Mouse (Mus musculus) stomach, embryonic 16.5 days (tissue): Measurements from ENCODE around the gene Morn4. TPM values are rescaled to one million over a fixed set of nuclear protein-coding genes. Genes with fewer than 3 reads are reported as not detected.

ENCODE experiments used
- ATAC-seq: fragments of 200-750 bp; cut with Nextera tagmentation; 2 replicates; pipeline ENCODE4 v1.8.0; 2017; ENCODE audit warnings: moderate number of reproducible peaks, moderate TSS enrichment; ENCODE audit not compliant: insufficient read depth, low FRiP score
- H3K27ac ChIP-seq: fragments of 300-500 bp; sonication (generic); 2 replicates; pipeline ENCODE4 v1.5.1; 2014; ENCODE audit warnings: low read length
- H3K27me3 ChIP-seq: fragments of 300-500 bp; sonication (generic); 2 replicates; pipeline ENCODE4 v1.6.1; 2014; ENCODE audit warnings: low read length, control low read depth, mixed read lengths; ENCODE audit not compliant: control insufficient read depth, insufficient read depth
- H3K36me3 ChIP-seq: fragments of 300-500 bp; sonication (generic); 2 replicates; pipeline ENCODE4 v1.6.1; 2014; ENCODE audit warnings: low read length; ENCODE audit not compliant: control insufficient read depth, insufficient read depth
- H3K4me1 ChIP-seq: fragments of 300-500 bp; sonication (generic); 2 replicates; pipeline ENCODE4 v1.6.1; 2014; ENCODE audit warnings: low read length, control low read depth, mixed read lengths; ENCODE audit not compliant: control insufficient read depth, insufficient read depth
- H3K4me2 ChIP-seq: fragments of 300-500 bp; sonication (generic); 2 replicates; pipeline ENCODE4 v1.6.1; 2014; ENCODE audit warnings: low read depth, low read length, mixed read lengths
- H3K4me3 ChIP-seq: fragments of 300-500 bp; sonication (generic); replicated peaks from 2 replicates; pipeline ENCODE4 v1.5.1; 2014; ENCODE audit warnings: mild to moderate bottlenecking, low read length
- H3K9ac ChIP-seq: fragments of 300-500 bp; sonication (generic); 2 replicates; pipeline ENCODE4 v1.6.1; 2014; ENCODE audit warnings: low read length
- H3K9me3 ChIP-seq: fragments of 300-500 bp; sonication (generic); replicated peaks from 2 replicates; pipeline ENCODE4 v1.6.1; 2016; ENCODE audit warnings: low read length, control low read depth; ENCODE audit not compliant: control insufficient read depth
- WGBS: fragments of 180-500 bp; shearing (Covaris S2); extraction: QIAGEN DNeasy Blood & Tissue Kit; methylation state at CpG from one replicate; pipeline ENCODE4 v1.1.7; 2014; 5-methylcytosine and 5-hydroxymethylcytosine counted together
- polyA plus RNA-seq: library from polyadenylated mRNA; unstranded; fragments of >200 nt; fragmentation: Nextera tagmentation; extraction: Ambion mirVana; gene quantifications from 2 replicates; pipeline ENCODE4 v1.2.1, GENCODE M21; 2015

Gene Morn4
- polyA plus RNA-seq, 1 experiment from 2014 or later = 16.0 TPM

DNA sequence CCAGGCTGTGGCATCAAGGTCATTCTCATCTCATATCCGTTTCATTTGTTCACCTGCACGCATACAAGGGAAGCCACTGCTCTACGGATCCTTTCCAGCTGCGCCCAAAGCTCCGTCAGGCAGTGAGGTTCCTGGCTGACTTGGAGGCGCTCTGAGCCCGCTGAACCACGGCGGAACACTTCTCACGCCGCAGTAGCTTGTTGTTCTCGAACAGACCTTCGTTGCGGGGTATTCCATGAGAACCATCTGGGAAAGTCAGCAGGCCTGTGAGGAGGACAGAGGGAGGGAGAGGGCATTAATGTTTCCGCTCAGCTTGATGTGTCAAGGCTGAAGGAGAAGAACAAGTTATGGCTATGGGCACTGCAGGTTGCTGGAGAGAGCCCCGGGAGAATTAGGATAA, 10.2 kb downstream of the Morn4 start:
- no peaks in the 10 kb centered on the region for H3K27me3 ChIP-seq
- no peaks in the 10 kb centered on the region for H3K9me3 ChIP-seq
- H3K9ac ChIP-seq = no peak overlapping the region
- no peaks in the 10 kb centered on the region for H3K4me1 ChIP-seq
- H3K27ac ChIP-seq = no peak overlapping the region
- no peak overlapping the region for H3K4me2 ChIP-seq
- no peak for ATAC-seq
- H3K4me3 ChIP-seq = no peak overlapping the region
- 90% methylated on average over 16 of the region's 16 CpGs for WGBS
- no peaks in the 10 kb centered on the region for H3K36me3 ChIP-seq

DNA sequence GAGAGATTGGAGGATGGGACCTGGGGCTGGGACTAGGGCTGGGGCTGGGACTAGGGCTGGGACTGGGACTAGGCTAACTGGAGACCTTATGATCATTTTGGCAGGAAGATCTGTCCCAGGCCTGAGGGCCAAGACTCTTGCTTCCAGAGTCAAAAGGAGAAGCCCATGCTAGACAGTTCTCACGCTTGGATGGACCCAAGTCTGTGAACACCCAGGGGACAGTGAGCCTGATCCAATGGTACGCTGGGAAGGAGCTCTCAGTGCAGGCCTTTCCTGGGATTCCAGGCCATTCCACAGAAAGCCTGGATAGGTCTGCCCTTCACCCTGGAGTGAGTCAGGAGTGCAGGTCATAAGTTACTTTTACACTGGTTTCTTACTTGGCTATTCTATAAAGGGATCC, 11.1 kb downstream of the Morn4 start:
- H3K9me3 ChIP-seq = no peaks in the 10 kb centered on the region
- H3K27ac ChIP-seq = no peak overlapping the region
- no peak for ATAC-seq
- H3K27me3 ChIP-seq = no peaks in the 10 kb centered on the region
- H3K4me2 ChIP-seq = no peak overlapping the region
- no peak overlapping the region for H3K4me3 ChIP-seq
- no peaks in the 10 kb centered on the region for H3K4me1 ChIP-seq
- no peaks in the 10 kb centered on the region for H3K36me3 ChIP-seq
- WGBS = 80% methylated on average over 2 of the region's 2 CpGs
- no peak overlapping the region for H3K9ac ChIP-seq

DNA sequence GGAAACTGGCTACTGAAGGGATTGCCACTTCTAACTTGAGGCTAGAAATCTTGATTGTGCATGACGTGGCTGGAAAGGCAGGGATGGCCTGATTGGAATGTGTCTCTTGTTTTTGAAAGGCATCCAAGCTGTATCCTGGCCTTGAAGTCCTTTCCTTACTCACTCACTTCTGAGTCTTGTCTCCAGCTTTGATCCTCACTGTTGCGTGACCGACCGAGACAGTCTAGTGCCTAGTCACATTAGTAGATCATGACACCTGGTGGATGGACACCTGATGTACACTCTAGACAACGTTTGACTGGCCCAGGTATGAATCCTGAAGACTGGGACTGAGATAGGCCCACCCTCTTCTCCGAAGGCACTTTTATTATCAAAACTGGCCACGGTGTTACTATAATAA, 13.4 kb downstream of the Morn4 start:
- no peak overlapping the region for H3K9ac ChIP-seq
- 70% methylated on average over 7 of the region's 7 CpGs for WGBS

DNA sequence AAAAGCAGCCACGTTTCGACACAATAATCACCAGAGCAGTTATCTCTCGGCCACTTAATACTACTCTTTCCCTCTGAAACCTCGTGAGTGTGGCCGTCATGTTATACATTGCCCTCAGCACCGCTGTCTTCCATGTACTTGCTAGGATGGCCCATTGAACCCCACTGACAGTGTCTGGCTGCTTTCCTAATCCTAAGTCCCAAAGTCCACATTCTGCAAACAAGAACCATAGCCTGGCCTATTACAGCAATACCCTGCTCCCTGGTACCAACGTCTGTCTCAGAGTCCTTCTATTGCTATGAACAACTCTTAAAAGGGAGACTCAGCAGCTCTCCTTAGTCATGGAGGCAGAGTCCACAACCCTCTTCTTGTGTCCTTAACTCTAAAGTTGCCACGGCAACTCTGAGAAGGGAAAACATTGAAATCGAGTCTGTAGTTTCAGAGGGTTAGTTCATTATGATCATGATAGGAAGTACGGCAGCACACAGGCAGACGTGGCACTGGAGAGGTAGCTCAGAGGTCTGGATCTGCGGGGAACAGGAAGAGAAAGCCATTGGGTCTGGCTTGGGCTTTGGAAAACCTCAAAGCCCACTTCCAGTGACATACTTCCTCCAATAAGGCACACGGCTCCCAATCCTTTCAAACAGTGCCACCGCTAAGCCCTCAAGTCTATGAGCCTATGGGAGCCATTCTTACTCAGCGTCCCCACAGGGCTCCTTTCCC, 14.1 kb downstream of the Morn4 start:
- Histone ChIP-seq H3K4me2 (no peak overlapping the region), H3K36me3 (no peaks in the 10 kb centered on the region), H3K27me3 (no peaks in the 10 kb centered on the region), H3K9me3 (no peaks in the 10 kb centered on the region), H3K4me3 (no peak overlapping the region), H3K4me1 (no peaks in the 10 kb centered on the region), H3K9ac (no peak overlapping the region), H3K27ac (no peak overlapping the region)
- ATAC-seq = peak; percentile 50; the same call in 1 of the 2 replicates
- WGBS = 75% methylated on average over 15 of the region's 15 CpGs

More for the DNA sequence above, 13.4 kb downstream of the Morn4 start:
- ATAC-seq = no peak
- Histone ChIP-seq H3K4me1 (no peaks in the 10 kb centered on the region), H3K27ac (no peak overlapping the region), H3K4me3 (no peak overlapping the region), H3K4me2 (no peak overlapping the region), H3K27me3 (no peaks in the 10 kb centered on the region), H3K36me3 (no peaks in the 10 kb centered on the region), H3K9me3 (no peaks in the 10 kb centered on the region)

DNA sequence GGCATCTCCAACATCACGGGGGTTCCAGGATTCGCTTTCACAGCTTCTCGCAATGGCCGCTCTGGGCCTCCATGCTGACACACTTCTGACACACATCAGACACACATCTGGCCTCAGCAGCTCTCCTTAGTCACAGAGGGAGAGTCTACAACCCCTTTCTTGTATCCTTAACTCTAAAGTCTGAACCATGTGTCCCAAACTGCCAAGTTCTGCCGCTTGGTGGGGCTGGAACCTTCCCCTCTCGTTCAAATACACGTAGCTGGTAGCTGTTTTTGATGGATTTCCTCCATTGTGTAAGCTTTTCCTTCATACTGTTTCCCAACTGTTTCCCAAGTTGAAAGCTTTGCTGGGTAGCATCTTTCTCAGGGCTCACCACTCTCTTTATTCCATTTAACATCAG, 14.9 kb downstream of the Morn4 start:
- H3K9me3 ChIP-seq = no peaks in the 10 kb centered on the region
- 74% methylated on average over 7 of the region's 7 CpGs for WGBS
- no peak overlapping the region for H3K4me3 ChIP-seq
- ATAC-seq = no peak
- no peak overlapping the region for H3K27ac ChIP-seq
- no peak overlapping the region for H3K4me2 ChIP-seq
- no peaks in the 10 kb centered on the region for H3K36me3 ChIP-seq
- no peaks in the 10 kb centered on the region for H3K27me3 ChIP-seq
- H3K9ac ChIP-seq = no peak overlapping the region
- no peaks in the 10 kb centered on the region for H3K4me1 ChIP-seq

DNA sequence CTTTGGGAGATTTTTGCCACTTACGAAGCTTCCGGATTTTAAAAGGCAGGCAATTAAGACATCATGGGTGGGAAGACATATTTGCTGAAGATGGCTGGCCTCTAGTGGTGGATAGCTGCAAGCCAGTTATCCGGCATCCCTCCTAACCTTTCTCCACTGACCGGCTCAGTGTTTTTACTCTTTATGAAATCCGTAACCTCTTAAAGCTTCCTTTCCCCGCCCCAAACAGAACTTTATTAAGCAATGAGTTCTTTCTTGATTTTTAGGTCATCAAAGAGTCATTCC, 17.0 kb downstream of the Morn4 start:
- Histone ChIP-seq H3K4me3 (no peak overlapping the region), H3K4me2 (no peak overlapping the region), H3K27ac (no peak overlapping the region), H3K9me3 (no peaks in the 10 kb centered on the region), H3K9ac (no peak overlapping the region), H3K27me3 (no peaks in the 10 kb centered on the region), H3K4me1 (no peaks in the 10 kb centered on the region), H3K36me3 (no peaks in the 10 kb centered on the region)
- no peak for ATAC-seq
- WGBS = 49% methylated on average over 6 of the region's 6 CpGs

DNA sequence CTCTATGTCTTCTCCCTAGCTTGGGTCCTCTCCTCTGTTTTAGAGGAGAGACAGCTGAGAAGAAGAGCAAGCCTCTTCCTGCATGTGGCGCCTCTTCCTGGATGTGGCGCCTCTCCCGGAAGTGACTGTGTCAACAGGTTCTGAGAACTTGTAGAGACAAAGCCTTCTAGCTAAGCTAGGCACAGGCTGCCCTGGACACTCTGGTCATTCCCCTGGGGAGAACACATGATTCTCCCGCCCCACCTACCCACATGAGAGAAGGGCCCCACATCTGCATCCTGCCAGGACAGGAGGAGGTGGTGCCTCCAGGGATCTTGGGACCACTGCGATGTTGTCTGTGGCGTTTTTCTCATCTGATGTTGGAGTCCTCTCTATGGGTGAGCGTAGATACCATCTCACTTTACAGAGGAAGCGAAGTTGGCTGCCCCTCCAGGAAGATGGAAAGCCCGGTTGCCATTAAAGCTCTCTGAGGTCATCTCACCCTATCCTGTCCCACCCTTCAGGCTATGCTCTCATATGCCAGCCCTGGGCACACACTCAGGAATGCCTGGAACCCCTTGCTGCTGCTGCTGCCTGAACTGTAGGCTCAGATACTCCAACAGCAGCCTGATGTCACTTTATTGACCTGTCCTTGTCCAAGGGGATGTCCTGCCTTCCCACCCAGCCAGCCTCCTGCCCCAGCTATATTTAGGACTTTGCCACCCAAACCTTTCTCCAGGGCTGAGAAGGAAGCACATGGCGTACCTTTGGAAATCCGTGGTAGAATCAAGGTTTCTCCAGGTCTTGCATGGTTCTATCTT, 17.5 kb downstream of the Morn4 start:
- Histone ChIP-seq H3K27me3 (no peaks in the 10 kb centered on the region), H3K36me3 (no peaks in the 10 kb centered on the region), H3K27ac (no peak overlapping the region), H3K9ac (no peak overlapping the region), H3K4me2 (no peak overlapping the region), H3K9me3 (no peaks in the 10 kb centered on the region), H3K4me1 (no peaks in the 10 kb centered on the region), H3K4me3 (no peak overlapping the region)
- no peak for ATAC-seq
- 77% methylated on average over 11 of the region's 11 CpGs for WGBS

DNA sequence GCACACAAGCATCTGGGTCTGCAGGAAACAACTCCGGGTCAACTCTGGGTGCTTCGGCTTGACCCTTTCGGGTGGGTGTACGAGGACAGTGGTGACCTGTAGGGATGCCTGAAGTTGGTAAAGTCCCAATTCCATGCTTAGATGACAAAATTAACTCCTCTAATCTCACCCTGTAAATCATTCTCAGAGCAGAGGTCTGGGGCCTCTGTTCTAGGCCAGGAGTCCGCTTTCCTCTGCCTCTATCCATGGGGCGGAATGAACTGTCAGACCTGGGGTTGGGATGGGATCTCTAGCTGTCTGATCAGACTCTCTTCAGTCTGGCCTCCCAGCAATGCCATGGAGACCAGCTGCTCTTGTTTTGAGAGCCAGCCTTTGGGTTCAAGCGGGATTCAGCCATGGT, 24.7 kb downstream of the Morn4 start:
- ATAC-seq = no peak

DNA sequence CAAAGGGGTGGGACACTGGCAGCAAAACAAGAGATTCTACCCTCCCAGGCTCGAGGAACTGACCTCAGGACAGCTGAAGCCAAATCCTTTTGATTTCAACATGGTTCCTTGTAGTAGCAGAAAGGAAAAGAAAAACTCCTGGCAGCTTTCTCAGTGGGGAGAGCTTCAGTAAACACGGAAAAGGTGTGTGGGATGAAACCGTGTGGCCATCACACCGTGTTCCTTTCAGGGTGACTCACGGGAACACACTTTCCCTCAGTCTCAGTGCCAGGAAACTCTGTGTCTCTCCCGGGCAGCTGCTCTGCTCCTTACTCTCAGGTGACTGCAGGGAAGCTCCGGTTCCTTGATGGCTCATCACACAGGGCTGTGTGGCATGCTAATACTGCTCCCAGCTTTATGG, 27.7 kb downstream of the Morn4 start:
- no peak overlapping the region for H3K4me2 ChIP-seq
- ATAC-seq = no peak
- no peaks in the 10 kb centered on the region for H3K9me3 ChIP-seq
- no peaks in the 10 kb centered on the region for H3K4me1 ChIP-seq
- H3K27me3 ChIP-seq = no peaks in the 10 kb centered on the region
- H3K36me3 ChIP-seq = no peaks in the 10 kb centered on the region
- 62% methylated on average over 7 of the region's 7 CpGs for WGBS
- H3K4me3 ChIP-seq = no peak overlapping the region
- H3K9ac ChIP-seq = no peak overlapping the region
- no peak overlapping the region for H3K27ac ChIP-seq

More for the DNA sequence above, 24.7 kb downstream of the Morn4 start:
- H3K4me3 ChIP-seq = no peak overlapping the region
- no peaks in the 10 kb centered on the region for H3K4me1 ChIP-seq
- H3K9ac ChIP-seq = no peak overlapping the region
- no peak overlapping the region for H3K27ac ChIP-seq
- no peaks in the 10 kb centered on the region for H3K27me3 ChIP-seq
- no peaks in the 10 kb centered on the region for H3K9me3 ChIP-seq
- H3K4me2 ChIP-seq = no peak overlapping the region
- no peaks in the 10 kb centered on the region for H3K36me3 ChIP-seq
- 89% methylated on average over 7 of the region's 7 CpGs for WGBS
